Mouse (Mus musculus) C2C12 (cell line): ENCODE results near the gene Atr.

ENCODE experiments used
- CTCF ChIP-seq: IDR thresholded peaks from one replicate; pipeline ENCODE4 v1.5.1; 2011; ENCODE audit not compliant: control insufficient read depth, insufficient read depth, insufficient read length
- MAX ChIP-seq: IDR thresholded peaks from one replicate; pipeline ENCODE4 v1.6.1; 2011; ENCODE audit warnings: mild to moderate bottlenecking, control low read depth
- MYOD1 ChIP-seq: IDR thresholded peaks from one replicate; pipeline ENCODE4 v1.6.1; 2011; ENCODE audit warnings: low read depth; ENCODE audit not compliant: control insufficient read depth, insufficient read length
- MYOG ChIP-seq: IDR thresholded peaks from one replicate; pipeline ENCODE4 v1.6.1; 2011; ENCODE audit not compliant: control insufficient read depth, insufficient read length; ENCODE audit errors: extremely low read depth
- USF1 ChIP-seq: IDR thresholded peaks from one replicate; pipeline ENCODE4 v1.6.1; 2011; ENCODE audit warnings: low read depth, mild to moderate bottlenecking, control low read depth, moderate library complexity

- TF ChIP-seq CTCF (no peak), MAX (no peak), MYOG (no peak), MYOD1 (no peak), USF1 (no peak)
Measured at GRCm38 (mm10) chr9:95854891-95855290, 2.5 kb upstream of the Atr start.
